Comparison of ENCODE assay signal across 16 mouse cellular contexts in genomic region chr16:72670240-72671038, GRCm38 (mm10).
A peak's percentile ranks its signal among the peaks of the same experiment; 100 is the strongest.
DNase-seq lines count a peak whose midpoint lies in the region; ATAC-seq and TF ChIP-seq lines count a peak whose summit lies in the region.
"Had no signal": no experiment of that assay in that cellular context is flagged by ENCODE, and none has a peak within 500 bp of the region (broad histone marks: within the 10 kb centered on the region; RNA-seq: fewer than 3 reads in every experiment).

No protein-coding gene starts in this region.

- H3K4me3 ChIP-seq in hindbrain, embryonic 10.5 days, result peak overlapping the region; percentile 9; the same call in 1 of the 2 replicates
- no peak overlapping the region for H3K4me3 ChIP-seq in hindbrain, embryonic 13.5 days
- no peak overlapping the region for H3K4me3 ChIP-seq in midbrain, embryonic 11.5 days (ENCODE audit: low read depth, low read length)
- H3K4me3 ChIP-seq in midbrain, postnatal 0 days (ENCODE audit: low read depth, low read length), result no peak overlapping the region
- no peak overlapping the region for H3K4me3 ChIP-seq in embryonic fibroblast, embryonic 13.5 days (ENCODE audit: insufficient read depth, low read length)

- DNase-seq in hindbrain, embryonic 10.5 days (ENCODE audit: low spot score), result no peak
- DNase-seq in midbrain, embryonic 11.5 days (ENCODE audit: low spot score, missing footprints), result no peak
- no peak for DNase-seq in midbrain, postnatal 0 days (ENCODE audit: low spot score)
- no peak for DNase-seq in right cerebral cortex, adult 2 months (ENCODE audit: low spot score in 2 of 2)
- DNase-seq: adrenal gland, postnatal 36 days; cerebellum, adult 9-10 months; heart, postnatal 4 days; layer of hippocampus, postnatal 36 days; lung, adult 2 months; lung, postnatal 36 days; thymus, postnatal 25 days had no signal

- no peak overlapping the region for H3K9ac ChIP-seq in hindbrain, embryonic 13.5 days
- no peak overlapping the region for H3K9ac ChIP-seq in midbrain, embryonic 11.5 days (ENCODE audit: low read length)
- H3K9ac ChIP-seq in midbrain, postnatal 0 days (replicated peaks; ENCODE audit: low read length, poor library complexity, severe bottlenecking), result no peak overlapping the region

- H3K36me3 ChIP-seq in hindbrain, embryonic 10.5 days, result peaks cover 28% of the 10 kb centered on the region
- H3K36me3 ChIP-seq in hindbrain, embryonic 13.5 days, result no peaks in the 10 kb centered on the region
- H3K36me3 ChIP-seq in midbrain, embryonic 11.5 days (ENCODE audit: control insufficient read depth, insufficient read depth, low read length), result no peaks in the 10 kb centered on the region
- no peaks in the 10 kb centered on the region for H3K36me3 ChIP-seq in midbrain, postnatal 0 days (ENCODE audit: insufficient read depth, low read length)

- H3K4me1 ChIP-seq in hindbrain, embryonic 10.5 days (replicated peaks), result peaks cover 42% of the 10 kb centered on the region
- H3K4me1 ChIP-seq in hindbrain, embryonic 13.5 days (replicated peaks), result peaks cover 33% of the 10 kb centered on the region
- peaks cover 18% of the 10 kb centered on the region for H3K4me1 ChIP-seq in midbrain, embryonic 11.5 days (ENCODE audit: control insufficient read depth, insufficient read depth, low read length)
- no peaks in the 10 kb centered on the region; the same call in 1 of the 2 replicates for H3K4me1 ChIP-seq in midbrain, postnatal 0 days (ENCODE audit: insufficient read depth, low read length)
- H3K4me1 ChIP-seq in embryonic fibroblast, embryonic 13.5 days (ENCODE audit: control insufficient read depth, insufficient read depth, low read length), result peaks cover 8% of the 10 kb centered on the region; the same call in 1 of the 2 replicates

- no peaks in the 10 kb centered on the region for H3K27me3 ChIP-seq in hindbrain, embryonic 10.5 days (ENCODE audit: insufficient read depth, poor library complexity, severe bottlenecking)
- H3K27me3 ChIP-seq in hindbrain, embryonic 13.5 days, result no peaks in the 10 kb centered on the region
- no peaks in the 10 kb centered on the region for H3K27me3 ChIP-seq in midbrain, embryonic 11.5 days (ENCODE audit: control insufficient read depth, insufficient read depth, low read length)
- H3K27me3 ChIP-seq in midbrain, postnatal 0 days (ENCODE audit: insufficient read depth, low read length), result no peaks in the 10 kb centered on the region

- H3K9me3 ChIP-seq in hindbrain, embryonic 10.5 days, result no peaks in the 10 kb centered on the region
- H3K9me3 ChIP-seq in hindbrain, embryonic 13.5 days, result no peaks in the 10 kb centered on the region
- no peaks in the 10 kb centered on the region for H3K9me3 ChIP-seq in midbrain, embryonic 11.5 days (ENCODE audit: control insufficient read depth, low read length)
- H3K9me3 ChIP-seq in midbrain, postnatal 0 days (ENCODE audit: low read length), result no peaks in the 10 kb centered on the region

- no peak overlapping the region for H3K27ac ChIP-seq in hindbrain, embryonic 10.5 days
- H3K27ac ChIP-seq in hindbrain, embryonic 13.5 days, result no peak overlapping the region
- no peak overlapping the region for H3K27ac ChIP-seq in midbrain, embryonic 11.5 days (ENCODE audit: low read depth, low read length)
- no peak overlapping the region for H3K27ac ChIP-seq in midbrain, postnatal 0 days (ENCODE audit: low read depth, low read length)
- H3K27ac ChIP-seq in embryonic fibroblast, embryonic 13.5 days (ENCODE audit: insufficient read depth, low read length), result peak overlapping the region; percentile 52

- no peak for ATAC-seq in hindbrain, embryonic 13.5 days (ENCODE audit: low FRiP score)
- peak; percentile 62; the same call in 1 of the 2 replicates for ATAC-seq in midbrain, embryonic 11.5 days (ENCODE audit: low FRiP score)
- no peak for ATAC-seq in midbrain, postnatal 0 days (ENCODE audit: low FRiP score)
- peak; percentile 74 for ATAC-seq in common myeloid progenitor, adult 5-6 weeks (replicated peaks; ENCODE audit: low read depth, poor library complexity, severe bottlenecking)
- ATAC-seq: intestine, postnatal 0 days had no signal

- TF ChIP-seq CTCF in midbrain, postnatal 0 days (IDR thresholded peaks at IDR 0.05), result no peak
- no peak for TF ChIP-seq CTCF in embryonic fibroblast, embryonic 13.5 days (IDR thresholded peaks at IDR 0.05; ENCODE audit: borderline replicate concordance, insufficient read depth, low read length)

- no peak for TF ChIP-seq POLR2A in embryonic fibroblast, embryonic 13.5 days (IDR thresholded peaks at IDR 0.05; ENCODE audit: low read depth, low read length)

- H3K4me2 ChIP-seq in hindbrain, embryonic 13.5 days, result no peak overlapping the region
- H3K4me2 ChIP-seq in midbrain, embryonic 11.5 days, result no peak overlapping the region; the same call in 1 of the 2 replicates
- no peak overlapping the region for H3K4me2 ChIP-seq in midbrain, postnatal 0 days (ENCODE audit: low read depth, low read length, poor library complexity, severe bottlenecking)
- H3K4me2 ChIP-seq: liver, embryonic 11.5 days had no signal

- 39% methylated on average over 6 of the region's 6 CpGs for WGBS in hindbrain, embryonic 10.5 days
- 45% methylated on average over 6 of the region's 6 CpGs for WGBS in hindbrain, embryonic 13.5 days
- 22% methylated on average over 6 of the region's 6 CpGs for WGBS in midbrain, embryonic 11.5 days
- WGBS in midbrain, postnatal 0 days, result 32% methylated on average over 6 of the region's 6 CpGs

Comparison
In these comparisons a context has a peak if more than half of its experiments do, and no peak if none do; other contexts are left out.
1. ATAC-seq: peak in midbrain, embryonic 11.5 days (single experiment) and common myeloid progenitor, adult 5-6 weeks (single experiment); none in hindbrain, embryonic 13.5 days (single experiment) and midbrain, postnatal 0 days (single experiment).